Mouse (Mus musculus): ENCODE measurements around the gene 9230104L09Rik. TPM values are rescaled to one million over a fixed set of nuclear protein-coding genes. Genes with fewer than 3 reads are reported as not detected.
A peak's percentile ranks its signal among the peaks of the same experiment; 100 is the strongest.

9230104L09Rik gene
- total and polyA plus RNA-seq, 3 experiments, result not detected

GRCm38 (mm10) chr2:148875335-148875811 is 10.5 kb upstream of the 9230104L09Rik start, which contains the start of gene Cst3:
Gene Cst3 (minus strand): TSS chr2:148875692.
- H3K36me3 ChIP-seq (replicated peaks in 1 of 2; ENCODE audit: control insufficient read depth in 1 of 2, insufficient read depth in 1 of 2, low read length in 1 of 2), result peaks cover 7 to 29% of the 10 kb centered on the region in 2 experiments
- dilution Hi-C loops (cut with MboI; ENCODE audit: extremely low pct_ligation_motif_present, extremely low pct_unique_long_range_greater_than_20kb, low sequenced_read_pairs), result no loop called here
- in situ Hi-C loops (cut with MboI; ENCODE audit: low pct_ligation_motif_present, low pct_unique_long_range_greater_than_20kb, low sequenced_read_pairs), result no loop called here
- H3K4me1 ChIP-seq (ENCODE audit: control insufficient read depth in 1 of 2, insufficient read depth in 2 of 2), result peaks cover 15 to 58% of the 10 kb centered on the region in 2 experiments
- H3K9ac ChIP-seq (ENCODE audit: insufficient read depth, low read depth), result peak within 1 kb of the TSS; percentile 84
- H3K9me3 ChIP-seq (replicated peaks; ENCODE audit: low read length), result no peaks in the 10 kb centered on the region
- peak within 1 kb of the TSS; percentile 87 for H3K4me2 ChIP-seq (ENCODE audit: insufficient read depth, low read depth, poor library complexity, severe bottlenecking)
- peak; percentile 75 for DNase-seq (ENCODE audit: extremely low read depth)
- H3K27me3 ChIP-seq (replicated peaks), result no peaks in the 10 kb centered on the region
- H3K4me3 ChIP-seq (replicated peaks in 1 of 3; ENCODE audit: low read depth in 2 of 3, low read length in 2 of 3, poor library complexity in 1 of 3), result peak within 1 kb of the TSS; percentile 86 to 98 (median 94)
- H3K27ac ChIP-seq (ENCODE audit: insufficient read depth, low read depth), result peak within 1 kb of the TSS; percentile 59
- peaks cover 16% of the 10 kb centered on the region for H3K79me2 ChIP-seq (replicated peaks; ENCODE audit: control insufficient read depth, extremely low read depth, insufficient read depth, poor library complexity, severe bottlenecking)
- TF ChIP-seq USF2 (conservative IDR thresholded peaks at IDR 0.05; ENCODE audit: low read depth, low read length), result no peak
- no peak for TF ChIP-seq RCOR1 (conservative IDR thresholded peaks at IDR 0.05; ENCODE audit: low read depth, low read length)
- TF ChIP-seq TCF12 (IDR thresholded peaks at IDR 0.05; ENCODE audit: low read depth, low read length), result no peak; the same call in 1 of the 2 replicates
- TF ChIP-seq NELFE (IDR thresholded peaks at IDR 0.05; ENCODE audit: low read depth, low read length), result peak; percentile 80
- no peak; the same call in 1 of the 2 replicates for TF ChIP-seq ELF1 (IDR thresholded peaks at IDR 0.05; ENCODE audit: low read depth, low read length)
- no peak for TF ChIP-seq MYC (IDR thresholded peaks at IDR 0.05; ENCODE audit: low read depth, low read length)
- TF ChIP-seq TBP (conservative IDR thresholded peaks at IDR 0.05; ENCODE audit: low read depth, low read length), result 0 out of 2 replicates have a peak, but pooled peaks have one; percentile 54
- no peak for TF ChIP-seq JUND (conservative IDR thresholded peaks at IDR 0.05; ENCODE audit: low read depth, low read length)
- TF ChIP-seq MAZ (IDR thresholded peaks at IDR 0.05; ENCODE audit: low read depth, low read length), result 0 out of 2 replicates have a peak, but pooled peaks have one; percentile 50
- peak; percentile 31; the same call in 1 of the 2 replicates for TF ChIP-seq EP300 (IDR thresholded peaks at IDR 0.05; ENCODE audit: low read length)
- TF ChIP-seq JUN (IDR thresholded peaks at IDR 0.05; ENCODE audit: insufficient read depth, low read depth, low read length), result no peak
- no peak for TF ChIP-seq SIN3A (IDR thresholded peaks at IDR 0.05; ENCODE audit: low read length)
- peak; percentile 46; the same call in 1 of the 2 replicates for TF ChIP-seq HCFC1 (IDR thresholded peaks at IDR 0.05; ENCODE audit: low read depth, low read length)
- no peak for TF ChIP-seq RAD21 (IDR thresholded peaks at IDR 0.05; ENCODE audit: low read depth, low read length)
- no peak for TF ChIP-seq UBTF (IDR thresholded peaks at IDR 0.05; ENCODE audit: low read depth, low read length)
- no peak for TF ChIP-seq USF1 (IDR thresholded peaks at IDR 0.05; ENCODE audit: low read depth, low read length)
- peak; percentile 32 for TF ChIP-seq MEF2A (IDR thresholded peaks at IDR 0.05; ENCODE audit: borderline replicate concordance, low read depth, low read length)
- TF ChIP-seq ZC3H11A (IDR thresholded peaks at IDR 0.05; ENCODE audit: low read depth, low read length), result no peak
- peak; percentile 83 for TF ChIP-seq POLR2A (IDR thresholded peaks at IDR 0.05; ENCODE audit: low read depth, low read length)
- TF ChIP-seq GABPA (IDR thresholded peaks at IDR 0.05; ENCODE audit: insufficient replicate concordance, low read depth, low read length), result no peak
- TF ChIP-seq NRF1 (IDR thresholded peaks at IDR 0.05; ENCODE audit: low read depth, low read length), result no peak
- no peak for TF ChIP-seq SMC3 (IDR thresholded peaks at IDR 0.05; ENCODE audit: low read depth, low read length)
- TF ChIP-seq MXI1 (IDR thresholded peaks at IDR 0.05; ENCODE audit: low read depth, low read length), result no peak; the same call in 1 of the 2 replicates
- no peak for TF ChIP-seq CTCF (conservative IDR thresholded peaks at IDR 0.05 in 1 of 2, IDR thresholded peaks at IDR 0.05 in 1 of 2; ENCODE audit: low read depth in 2 of 2, low read length in 2 of 2)
- no peak for TF ChIP-seq ZNF384 (IDR thresholded peaks at IDR 0.05; ENCODE audit: low read depth, low read length)
- TF ChIP-seq E2F4 (IDR thresholded peaks at IDR 0.05; ENCODE audit: insufficient replicate concordance, low read depth, low read length), result no peak
- no peak for TF ChIP-seq CHD1 (IDR thresholded peaks at IDR 0.05; ENCODE audit: low read depth, low read length)
- no peak for TF ChIP-seq KAT2A (IDR thresholded peaks at IDR 0.05; ENCODE audit: insufficient replicate concordance, low read length)
- no peak for TF ChIP-seq MAX (IDR thresholded peaks at IDR 0.05; ENCODE audit: low read length)
- no peak for TF ChIP-seq PAX5 (IDR thresholded peaks at IDR 0.05; ENCODE audit: low read length)
- TF ChIP-seq POLR2AphosphoS2 (IDR thresholded peaks at IDR 0.05; ENCODE audit: low read depth, low read length), result no peak
- peak; percentile 15; the same call in 1 of the 2 replicates for TF ChIP-seq ETS1 (conservative IDR thresholded peaks at IDR 0.05; ENCODE audit: low read depth, low read length)
- no peak for TF ChIP-seq MAFK (IDR thresholded peaks at IDR 0.05; ENCODE audit: insufficient replicate concordance, low read length)
- TF ChIP-seq ZMIZ1 (IDR thresholded peaks at IDR 0.05; ENCODE audit: low read depth, low read length), result no peak
- 0 out of 2 replicates have a peak, but pooled peaks have one; percentile 15 for TF ChIP-seq IRF4 (IDR thresholded peaks at IDR 0.05; ENCODE audit: low read depth, low read length)
- no peak for TF ChIP-seq BHLHE40 (IDR thresholded peaks at IDR 0.05; ENCODE audit: low read depth, low read length)
- no peak for TF ChIP-seq ZKSCAN1 (IDR thresholded peaks at IDR 0.05; ENCODE audit: borderline replicate concordance, low read depth, low read length)
- no peak for TF ChIP-seq CHD2 (IDR thresholded peaks at IDR 0.05; ENCODE audit: low read length)

All from CH12.LX (cell line).